Mouse (Mus musculus): ENCODE data around the gene Isoc2a.

Isoc2a gene

GRCm38 (mm10) chr7:4919096-4919495 is 42.1 kb downstream of the Isoc2a start:
- no peak for DNase-seq

GRCm38 (mm10) chr7:4919971-4920370 is 43.0 kb downstream of the Isoc2a start:
- DNase-seq, result no peak

GRCm38 (mm10) chr7:4920496-4920895 is 43.5 kb downstream of the Isoc2a start:
- no peak for DNase-seq

- DNase-seq, result peak; percentile 42 to 60
These were observed 44.2 kb downstream of the Isoc2a start for GRCm38 (mm10) chr7:4920976-4921823.

- DNase-seq, result no peak
These were observed 45.0 kb downstream of the Isoc2a start, which contains the start of gene Nat14 for GRCm38 (mm10) chr7:4921824-4922482. Gene Nat14 (plus strand): TSS chr7:4922028.

GRCm38 (mm10) chr7:4922508-4922907 is 45.6 kb downstream of the Isoc2a start:
- DNase-seq, result peak; percentile 84 to 89

- DNase-seq, result peak; percentile 74 to 81
These were observed 46.1 kb downstream of the Isoc2a start for GRCm38 (mm10) chr7:4922931-4923565.

GRCm38 (mm10) chr7:4923586-4924364 is 46.8 kb downstream of the Isoc2a start:
- peak; percentile 71 to 79 for DNase-seq

- peak in 1 of 2 experiments; percentile 43 for DNase-seq
These were observed 47.5 kb downstream of the Isoc2a start for GRCm38 (mm10) chr7:4924483-4924882.

GRCm38 (mm10) chr7:4924891-4925301 is 47.9 kb downstream of the Isoc2a start:
- DNase-seq, result peak; percentile 56 to 69

- DNase-seq, result peak; percentile 68 to 77
These were observed 48.8 kb downstream of the Isoc2a start, which contains the start of gene Ssc5d for GRCm38 (mm10) chr7:4925441-4926381. Gene Ssc5d (plus strand): TSS chr7:4925785.

- no peak for DNase-seq
These were observed 49.9 kb downstream of the Isoc2a start for GRCm38 (mm10) chr7:4926849-4927248.

GRCm38 (mm10) chr7:4927711-4928110 is 50.8 kb downstream of the Isoc2a start:
- DNase-seq, result peak in 1 of 2 experiments; percentile 44

- peak in 1 of 2 experiments; percentile 30 for DNase-seq
These were observed 51.4 kb downstream of the Isoc2a start for GRCm38 (mm10) chr7:4928323-4928722.

- no peak for DNase-seq
These were observed 56.1 kb downstream of the Isoc2a start for GRCm38 (mm10) chr7:4933103-4933502.

GRCm38 (mm10) chr7:4934160-4934914 is 57.4 kb downstream of the Isoc2a start:
- no peak for DNase-seq

GRCm38 (mm10) chr7:4936832-4937231 is 59.9 kb downstream of the Isoc2a start:
- peak in 1 of 2 experiments; percentile 17 for DNase-seq

- DNase-seq, result no peak
These were observed 60.4 kb downstream of the Isoc2a start for GRCm38 (mm10) chr7:4937392-4937791.

GRCm38 (mm10) chr7:4938456-4938855 is 61.5 kb downstream of the Isoc2a start:
- DNase-seq, result peak; percentile 88

GRCm38 (mm10) chr7:4940068-4940479 is 63.1 kb downstream of the Isoc2a start:
- peak; percentile 87 to 89 for DNase-seq

Data from kidney, postnatal 4 days (tissue).